In the genomic region with DNA sequence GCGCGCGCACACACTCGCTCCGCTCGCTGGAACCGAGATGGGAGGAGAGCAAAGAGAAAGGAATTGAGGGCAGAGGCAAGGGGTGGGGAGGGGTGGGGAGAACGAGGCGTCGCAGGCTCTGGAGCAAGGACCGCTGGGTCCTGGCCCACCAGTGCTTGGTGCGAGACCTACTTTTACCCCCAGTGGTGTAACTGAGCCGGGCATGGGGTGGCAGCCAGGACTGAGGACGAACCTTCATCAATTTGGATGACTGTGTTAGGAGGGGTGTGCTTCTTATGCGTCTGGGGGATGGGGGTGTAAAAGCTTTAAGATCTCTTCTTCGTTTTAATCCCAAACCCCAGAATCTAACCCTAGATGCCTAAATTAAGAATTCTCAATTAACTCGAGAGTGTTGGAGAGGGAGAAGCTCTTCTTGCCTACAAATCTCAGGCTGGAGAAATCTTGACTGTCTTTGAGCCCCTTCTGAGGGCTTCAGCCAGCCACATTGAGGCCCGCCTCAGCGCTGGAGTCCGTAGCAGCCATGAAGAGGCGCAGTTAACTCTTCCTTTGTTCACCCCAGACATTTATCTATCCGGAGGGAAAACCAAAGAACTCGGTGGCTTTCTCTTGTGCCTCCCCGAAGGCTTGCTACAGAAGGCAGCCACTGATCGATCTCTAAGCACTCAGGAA, we compare ENCODE assay signal across 8 mouse cellular contexts. TPM values are rescaled to one million over a fixed set of nuclear protein-coding genes. Genes with fewer than 3 reads are reported as not detected.
DNase-seq lines count a peak whose midpoint lies in the region; ATAC-seq and TF ChIP-seq lines count a peak whose summit lies in the region.

No protein-coding gene starts in this region.

- H3K9me3 ChIP-seq in liver, embryonic 12.5 days (replicated peaks) = no peaks in the 10 kb centered on the region

- H3K9ac ChIP-seq in liver, embryonic 12.5 days = 0 out of 2 replicates have a peak overlapping the region, but pooled peaks have one; percentile 39

- DNase-seq in gastrocnemius, postnatal 25 days = peak; percentile 4
- no peak for DNase-seq in gastrocnemius, adult 8-10 months (ENCODE audit: low spot score in 2 of 2)
- no peak for DNase-seq in thymus, adult 2 months
- DNase-seq in thymus, postnatal 14 days = no peak
- DNase-seq in layer of hippocampus, adult 18-20 months (ENCODE audit: low spot score in 2 of 2) = no peak

- TF ChIP-seq CTCF in thymus, adult 2 months (IDR thresholded peaks at IDR 0.05; ENCODE audit: borderline replicate concordance, control insufficient read depth, extremely low read depth, insufficient read depth, low read length, poor library complexity) = no peak

- no peak for ATAC-seq in liver, embryonic 12.5 days
- no peak for ATAC-seq in frontal cortex, adult (ENCODE audit: low TSS enrichment)
- ATAC-seq in erythroblast, adult 5-6 weeks (replicated peaks; ENCODE audit: low FRiP score, poor library complexity, severe bottlenecking) = no peak

- H3K27ac ChIP-seq in thymus, adult 2 months (ENCODE audit: control insufficient read depth, insufficient read depth, low read length) = no peak overlapping the region
- no peak overlapping the region for H3K27ac ChIP-seq in liver, embryonic 12.5 days

- WGBS in thymus, adult 2 months = 8% methylated on average over 25 of the region's 25 CpGs
- 1% methylated on average over 25 of the region's 25 CpGs for WGBS in liver, embryonic 12.5 days (ENCODE audit: insufficient replicate concordance)

- no peaks in the 10 kb centered on the region for H3K36me3 ChIP-seq in thymus, adult 2 months (ENCODE audit: control insufficient read depth, insufficient read depth, low read length)
- no peaks in the 10 kb centered on the region for H3K36me3 ChIP-seq in liver, embryonic 12.5 days

- 0 out of 2 replicates have a peak overlapping the region, but pooled peaks have one; percentile 26 for H3K4me3 ChIP-seq in thymus, adult 2 months (ENCODE audit: control insufficient read depth, insufficient read depth, low read length)
- H3K4me3 ChIP-seq in liver, embryonic 12.5 days = peak overlapping the region; percentile 55

- peak overlapping the region; percentile 71 for H3K4me2 ChIP-seq in liver, embryonic 12.5 days

- peaks cover 15% of the 10 kb centered on the region for H3K27me3 ChIP-seq in thymus, adult 2 months (ENCODE audit: control insufficient read depth, insufficient read depth, low read length)
- H3K27me3 ChIP-seq in liver, embryonic 12.5 days (replicated peaks) = peaks cover 63% of the 10 kb centered on the region

- no peaks in the 10 kb centered on the region; the same call in 1 of the 2 replicates for H3K4me1 ChIP-seq in thymus, adult 2 months (replicated peaks; ENCODE audit: control insufficient read depth, insufficient read depth, low read length)
- H3K4me1 ChIP-seq in liver, embryonic 12.5 days = peaks cover 42% of the 10 kb centered on the region

- TF ChIP-seq POLR2A in thymus, adult 2 months (IDR thresholded peaks at IDR 0.05; ENCODE audit: control insufficient read depth, extremely low read depth, insufficient read depth, low read length, poor library complexity) = no peak

RNA-seq across cellular contexts. Expression of a gene that starts 0.4 kb away (rescaled TPM):
- total RNA-seq in gastrocnemius, postnatal 25 days (2021) = 1 to 10 TPM; 5.8 to 6.0 TPM
- total RNA-seq in gastrocnemius, adult 8-10 months (2022) = 1 to 10 TPM; 1.9 to 4.3 (median 3.0) TPM
- 2.6 and 2.9 TPM in 2 replicates for polyA plus RNA-seq in thymus, adult 2 months (2012; rRNA removed)
- 2.4 and 2.7 TPM in 2 replicates for polyA plus RNA-seq in liver, embryonic 12.5 days (2016; fragmentation: Nextera tagmentation; extraction: Ambion mirVana)
- not detected in 2 replicates for total RNA-seq in erythroblast, adult 5-6 weeks (2015; ENCODE audit: low replicate concordance)
- not detected in 2 replicates for total RNA-seq in erythroblast, adult 5-6 weeks (2017; ENCODE audit: low replicate concordance)
- total RNA-seq in layer of hippocampus, adult 18-20 months (2021) = 1 to 10 TPM; 2.6 to 3.5 TPM
